Mouse (Mus musculus) midbrain, postnatal 0 days (tissue): ENCODE measurements around the gene Zfp420. TPM values are rescaled to one million over a fixed set of nuclear protein-coding genes. Genes with fewer than 3 reads are reported as not detected.

ENCODE experiments used
- ATAC-seq: fragments of 200-750 bp; cut with Nextera tagmentation; 2 replicates; pipeline ENCODE4 v1.8.0; 2017; ENCODE audit warnings: moderate number of reproducible peaks, mild to moderate bottlenecking, moderate TSS enrichment, moderate library complexity; ENCODE audit not compliant: low FRiP score
- DNase-seq: peaks from one replicate; pipeline ENCODE4 v3.0.0-alpha.2; 2015; ENCODE audit warnings: low spot score
- H3K27ac ChIP-seq: fragments of 300-500 bp; sonication (generic); 2 replicates; pipeline ENCODE4 v1.5.1; 2014; ENCODE audit warnings: low read depth, mild to moderate bottlenecking, low read length, mixed read lengths
- H3K27me3 ChIP-seq: fragments of 300-500 bp; sonication (generic); 2 replicates; pipeline ENCODE4 v1.6.1; 2014; ENCODE audit warnings: low read length, control low read depth, mixed read lengths; ENCODE audit not compliant: insufficient read depth
- H3K36me3 ChIP-seq: fragments of 300-500 bp; sonication (generic); 2 replicates; pipeline ENCODE4 v1.6.1; 2014; ENCODE audit warnings: low read length, control low read depth, mixed read lengths; ENCODE audit not compliant: insufficient read depth
- H3K4me1 ChIP-seq: fragments of 300-500 bp; sonication (generic); 2 replicates; pipeline ENCODE4 v1.6.1; 2014; ENCODE audit warnings: mild to moderate bottlenecking, control low read depth, antibody characterized with exemption, low read length, mixed read lengths; ENCODE audit not compliant: insufficient read depth
- H3K4me2 ChIP-seq: fragments of 300-500 bp; sonication (generic); 2 replicates; pipeline ENCODE4 v1.6.1; 2014; ENCODE audit warnings: low read depth, mild to moderate bottlenecking, low read length, mixed read lengths; ENCODE audit not compliant: poor library complexity, severe bottlenecking
- H3K4me3 ChIP-seq: fragments of 300-500 bp; sonication (generic); 2 replicates; pipeline ENCODE4 v1.5.1; 2014; ENCODE audit warnings: low read depth, mild to moderate bottlenecking, low read length, moderate library complexity
- H3K9ac ChIP-seq: fragments of 300-500 bp; sonication (generic); replicated peaks from 2 replicates; pipeline ENCODE4 v1.6.1; 2014; ENCODE audit warnings: mild to moderate bottlenecking, low read length, moderate library complexity, mixed read lengths; ENCODE audit not compliant: poor library complexity, severe bottlenecking
- H3K9me3 ChIP-seq: fragments of 300-500 bp; sonication (generic); 2 replicates; pipeline ENCODE4 v1.6.1; 2016; ENCODE audit warnings: low read length, control low read depth
- CTCF ChIP-seq: IDR thresholded peaks from 2 replicates; pipeline ENCODE4 v1.5.1; 2016; ENCODE audit warnings: antibody characterized with exemption, mild to moderate bottlenecking
- WGBS: fragments of 180-500 bp; shearing (Covaris S2); extraction: QIAGEN DNeasy Blood & Tissue Kit; methylation state at CpG from one replicate; pipeline ENCODE4 v1.1.7; 2014; 5-methylcytosine and 5-hydroxymethylcytosine counted together
- polyA plus RNA-seq: library from polyadenylated mRNA; unstranded; fragments of >200 nt; fragmentation: Nextera tagmentation; extraction: Ambion mirVana; gene quantifications from 2 replicates; pipeline ENCODE4 v1.2.1, GENCODE M21; 2015
- total RNA-seq: library from RNA; depleted of rRNA; stranded (reverse); fragments of >200 nt; gene quantifications from 2 replicates; pipeline ENCODE4 v1.2.3, GENCODE M21; 2014; rRNA removed

Zfp420 gene
- total RNA-seq = 20.4 and 24.5 TPM in 2 replicates
- 14.7 and 16.2 TPM in 2 replicates for polyA plus RNA-seq

GRCm38 (mm10) chr7:29859532-29860517 is at the start of gene Zfp420:
Zfp420 (plus strand) TSS chr7:29859979.
- peak; percentile 59 for TF ChIP-seq CTCF
- ATAC-seq (peak; percentile 95), DNase-seq (peak; percentile 96)
- Histone ChIP-seq H3K4me1 (peaks cover 8% of the 10 kb centered on the region; the same call in 1 of the 2 replicates), H3K4me2 (peak within 1 kb of the TSS; percentile 51), H3K27ac (peak within 1 kb of the TSS; percentile 43), H3K9me3 (no peaks in the 10 kb centered on the region), H3K27me3 (no peaks in the 10 kb centered on the region), H3K9ac (peak within 1 kb of the TSS; percentile 61), H3K36me3 (peaks cover 4% of the 10 kb centered on the region; the same call in 1 of the 2 replicates), H3K4me3 (peak within 1 kb of the TSS; percentile 71)
- 5% methylated on average over 32 of the region's 32 CpGs for WGBS

- Histone ChIP-seq H3K9me3 (no peaks in the 10 kb centered on the region), H3K4me3 (no peak overlapping the region), H3K27ac (no peak overlapping the region), H3K27me3 (no peaks in the 10 kb centered on the region), H3K4me2 (no peak overlapping the region), H3K4me1 (peaks cover 14% of the 10 kb centered on the region), H3K36me3 (no peaks in the 10 kb centered on the region), H3K9ac (no peak overlapping the region)
- DNase-seq (no peak), ATAC-seq (no peak)
- WGBS = 98% methylated on average over 1 of the region's 1 CpGs
- TF ChIP-seq CTCF = no peak
Observed at GRCm38 (mm10) chr7:29812244-29812643, 47.5 kb upstream of the Zfp420 start.

GRCm38 (mm10) chr7:29814381-29814780 is 45.4 kb upstream of the Zfp420 start:
- Histone ChIP-seq H3K27ac (no peak overlapping the region), H3K9me3 (no peaks in the 10 kb centered on the region), H3K4me3 (peak overlapping the region; percentile 46), H3K27me3 (no peaks in the 10 kb centered on the region), H3K9ac (no peak overlapping the region), H3K4me1 (peaks cover 21% of the 10 kb centered on the region), H3K4me2 (peak overlapping the region; percentile 59), H3K36me3 (no peaks in the 10 kb centered on the region)
- no peak for TF ChIP-seq CTCF
- ATAC-seq = no peak
- no peak for DNase-seq
- 93% methylated on average over 2 of the region's 2 CpGs for whole genome bisulfite sequencing

GRCm38 (mm10) chr7:29815061-29815784 is 44.6 kb upstream of the Zfp420 start:
- H3K27ac ChIP-seq = peak overlapping the region; percentile 79
- no peaks in the 10 kb centered on the region for H3K27me3 ChIP-seq
- 2% methylated on average over 12 of the region's 12 CpGs for WGBS
- no peaks in the 10 kb centered on the region for H3K9me3 ChIP-seq
- no peaks in the 10 kb centered on the region for H3K36me3 ChIP-seq
- peak overlapping the region; percentile 65 for H3K9ac ChIP-seq
- DNase-seq (peak; percentile 30), ATAC-seq (peak; percentile 58; the same call in 1 of the 2 replicates)
- H3K4me1 ChIP-seq = peaks cover 23% of the 10 kb centered on the region
- H3K4me3 ChIP-seq = peak overlapping the region; percentile 46
- TF ChIP-seq CTCF = no peak
- peak overlapping the region; percentile 59 for H3K4me2 ChIP-seq

- Histone ChIP-seq H3K9ac (peak within 1 kb of the TSS; percentile 65), H3K4me2 (peak within 1 kb of the TSS; percentile 59), H3K27ac (peak within 1 kb of the TSS; percentile 79), H3K27me3 (no peaks in the 10 kb centered on the region), H3K36me3 (no peaks in the 10 kb centered on the region), H3K4me1 (peaks cover 23% of the 10 kb centered on the region), H3K9me3 (no peaks in the 10 kb centered on the region), H3K4me3 (peak within 1 kb of the TSS; percentile 46)
- ATAC-seq (peak; percentile 94), DNase-seq (peak; percentile 98)
- no peak; the same call in 1 of the 2 replicates for TF ChIP-seq CTCF
- WGBS = under 1% methylated on average over 26 of the region's 26 CpGs
Observed at GRCm38 (mm10) chr7:29815910-29816429, 43.8 kb upstream of the Zfp420 start, which contains the start of gene Zfp790. Zfp790 (plus strand) TSS chr7:29816114.
